Mouse (Mus musculus) CD4-positive naive resting alpha-beta T cell, adult 76 days (primary cell): ENCODE data around the gene Scgb1b19. TPM values are rescaled to one million over a fixed set of nuclear protein-coding genes. Genes with fewer than 3 reads are reported as not detected.

Source experiments
- total RNA-seq: library from RNA; stranded (reverse); gene quantifications from one replicate; pipeline ENCODE4 v1.2.4, GENCODE M21; 2023

Scgb1b19 gene
- not detected for total RNA-seq

DNA sequence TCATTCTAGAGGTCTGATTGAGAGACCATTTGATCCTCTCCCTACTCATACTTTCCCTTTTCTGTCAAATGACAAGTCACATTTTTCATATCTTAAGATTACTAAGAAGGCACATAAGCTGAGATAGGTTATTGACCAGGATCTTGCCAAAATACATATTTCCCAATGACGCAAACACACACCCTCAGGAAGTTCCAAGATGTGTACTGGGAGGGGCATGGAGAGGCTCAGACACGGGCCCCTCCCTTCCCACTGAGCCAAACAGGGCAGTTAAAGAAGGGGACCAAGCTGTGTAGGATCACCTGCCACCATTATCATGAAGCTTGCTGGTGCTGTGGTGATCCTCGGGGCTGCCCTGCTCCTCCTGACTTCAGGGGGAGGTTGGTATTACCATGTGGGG lies at the start of gene Scgb1b19:
Scgb1b19 (plus strand) TSS at position 301 of the 400 bp plus-strand sequence.

DNA sequence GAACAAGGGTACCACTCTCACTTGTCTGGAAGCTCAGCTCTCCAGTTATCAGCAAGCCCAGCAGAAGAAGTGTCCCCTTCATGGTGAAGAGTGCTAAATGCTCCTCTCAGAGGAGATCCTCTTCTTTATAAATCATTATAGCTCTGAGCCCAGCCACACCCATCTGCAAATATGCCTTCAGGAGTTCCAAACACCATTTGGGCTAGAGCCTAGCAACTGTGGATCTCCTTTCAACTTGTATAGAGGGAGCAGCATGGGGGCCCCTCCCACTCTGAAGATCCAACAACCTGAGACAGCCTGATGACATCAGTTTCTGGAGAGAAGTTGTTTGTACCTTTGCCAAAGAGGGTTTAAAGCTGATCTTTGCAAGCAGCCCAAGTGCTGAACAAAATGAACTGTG lies 6.9 kb upstream of the Scgb1b19 start, which contains the start of gene Scgb2b19:
Scgb2b19 (minus strand) TSS at position 101 of the 400 bp plus-strand sequence.

Other genes with a start within 250 kb of the Scgb1b19 start
- not detected for gene Scgb2b17, start 230.7 kb upstream of the Scgb1b19 start, total RNA-seq
- gene Scgb1b17, start 223.8 kb upstream of the Scgb1b19 start, total RNA-seq: not detected
- not detected for gene Scgb2b18, start 113.4 kb upstream of the Scgb1b19 start, total RNA-seq
- not detected for gene Scgb1b18, start 101.7 kb upstream of the Scgb1b19 start, total RNA-seq
- not detected for gene Scgb2b19, start 7.0 kb upstream of the Scgb1b19 start, total RNA-seq
- gene Scgb2b20, start 79.0 kb downstream of the Scgb1b19 start, total RNA-seq: not detected
- gene Scgb1b20, start 85.9 kb downstream of the Scgb1b19 start, total RNA-seq: not detected
- gene Scgb2b21, start 233.2 kb downstream of the Scgb1b19 start, total RNA-seq: not detected